Mouse (Mus musculus): ENCODE measurements around the gene Prkag2. TPM values are rescaled to one million over a fixed set of nuclear protein-coding genes. Genes with fewer than 3 reads are reported as not detected.

Prkag2 gene
- polyA plus RNA-seq, 1 experiment from 2014 or later = 125 TPM

DNA sequence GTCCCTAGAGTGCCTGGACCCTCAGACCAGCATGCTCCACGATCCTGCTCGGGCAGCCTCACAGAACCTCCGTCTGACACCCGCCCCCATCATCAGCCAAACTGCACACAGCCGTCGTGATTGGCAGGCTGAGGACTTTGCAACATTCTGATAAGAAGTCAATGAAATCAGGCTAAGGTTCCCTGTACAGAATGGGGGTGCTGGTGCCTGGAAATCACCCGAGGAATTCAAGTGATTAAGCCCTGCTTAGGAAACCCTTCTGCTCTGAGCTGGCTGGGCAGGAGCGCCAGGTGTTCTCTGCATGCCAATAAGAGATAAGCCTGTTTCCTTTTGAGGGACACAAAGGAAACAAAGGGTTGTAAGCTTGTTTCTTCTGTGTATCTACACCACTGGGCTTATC lies 131.7 kb downstream of the Prkag2 start:
- Histone ChIP-seq H3K9me3 (replicated peaks; ENCODE audit: control insufficient read depth, low read length) (no peaks in the 10 kb centered on the region; the same call in 1 of the 2 replicates), H3K36me3 (ENCODE audit: control insufficient read depth, insufficient read depth) (no peaks in the 10 kb centered on the region), H3K4me2 (ENCODE audit: low read depth, low read length) (peak overlapping the region; percentile 18; the same call in 1 of the 2 replicates), H3K9ac (ENCODE audit: low read length) (no peak overlapping the region), H3K27me3 (ENCODE audit: control insufficient read depth, insufficient read depth, low read length) (no peaks in the 10 kb centered on the region), H3K27ac (ENCODE audit: low read length) (no peak overlapping the region), H3K4me1 (ENCODE audit: control insufficient read depth, insufficient read depth, low read length) (peaks cover 36% of the 10 kb centered on the region), H3K4me3 (ENCODE audit: low read length) (no peak overlapping the region)
- ATAC-seq (replicated peaks; ENCODE audit: extremely low read depth, insufficient read depth, low FRiP score) = no peak
- WGBS = 11% methylated on average over 8 of the region's 8 CpGs

DNA sequence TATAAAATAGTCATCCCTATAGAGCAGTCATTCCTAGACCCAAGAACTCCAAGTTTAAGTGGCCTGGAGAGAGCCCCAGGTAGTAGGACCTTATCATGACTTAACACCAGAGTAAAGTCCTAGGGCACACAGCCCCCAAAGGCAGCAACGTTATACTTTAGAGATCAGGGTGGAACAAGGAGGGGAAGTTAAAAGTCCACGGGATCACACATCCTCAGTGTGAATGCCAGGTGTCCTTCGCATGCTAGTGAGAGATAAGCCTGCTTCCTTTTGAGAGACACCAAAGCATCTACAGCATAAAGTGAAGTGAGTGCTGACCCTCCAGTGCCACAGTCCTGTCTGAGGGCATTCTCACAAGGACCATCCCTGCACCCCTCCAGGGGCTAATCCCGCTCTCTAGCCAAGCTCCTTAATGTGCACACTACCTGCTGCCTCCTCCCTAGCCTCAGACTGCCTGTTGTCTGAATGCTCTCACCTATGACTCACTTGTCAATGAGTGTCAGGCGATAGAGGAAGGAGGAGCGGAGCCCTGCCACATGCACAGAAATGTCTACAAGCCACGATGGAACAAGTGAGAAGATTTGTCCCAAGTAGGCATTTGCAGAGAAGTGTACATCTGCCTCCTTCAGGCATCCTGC lies 132.4 kb downstream of the Prkag2 start:
- H3K4me1 ChIP-seq (ENCODE audit: control insufficient read depth, insufficient read depth, low read length) = peaks cover 35% of the 10 kb centered on the region
- ATAC-seq (replicated peaks; ENCODE audit: extremely low read depth, insufficient read depth, low FRiP score) = no peak
- H3K36me3 ChIP-seq (ENCODE audit: control insufficient read depth, insufficient read depth) = no peaks in the 10 kb centered on the region
- peak overlapping the region; percentile 5; the same call in 1 of the 2 replicates for H3K9ac ChIP-seq (ENCODE audit: low read length)
- H3K27me3 ChIP-seq (ENCODE audit: control insufficient read depth, insufficient read depth, low read length) = no peaks in the 10 kb centered on the region
- no peaks in the 10 kb centered on the region; the same call in 1 of the 2 replicates for H3K9me3 ChIP-seq (replicated peaks; ENCODE audit: control insufficient read depth, low read length)
- no peak overlapping the region for H3K27ac ChIP-seq (ENCODE audit: low read length)
- no peak overlapping the region for H3K4me2 ChIP-seq (ENCODE audit: low read depth, low read length)
- WGBS = 44% methylated on average over 7 of the region's 7 CpGs
- H3K4me3 ChIP-seq (ENCODE audit: low read length) = no peak overlapping the region

DNA sequence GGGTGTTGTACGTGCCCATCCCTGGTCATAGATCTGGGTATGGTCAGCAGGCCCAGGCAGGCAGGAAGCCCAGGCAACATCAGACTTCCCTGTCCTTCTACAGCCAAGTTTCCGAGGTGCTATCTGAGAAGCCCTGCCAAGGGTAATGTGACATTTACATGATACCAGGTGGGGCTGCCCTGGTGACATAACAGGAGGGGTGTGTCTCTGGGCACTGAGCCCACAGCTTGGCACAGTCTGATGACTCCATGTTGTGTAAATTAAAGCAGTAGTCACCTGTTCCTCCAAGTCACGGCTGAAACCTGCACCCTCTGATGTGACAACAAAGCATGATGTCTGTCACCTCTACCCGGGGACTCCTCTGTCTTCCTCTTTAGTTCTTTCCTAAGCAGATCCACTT lies 136.7 kb downstream of the Prkag2 start:
- 39% methylated on average over 4 of the region's 4 CpGs for WGBS
- H3K36me3 ChIP-seq (ENCODE audit: control insufficient read depth, insufficient read depth) = no peaks in the 10 kb centered on the region
- peaks cover 27% of the 10 kb centered on the region for H3K4me1 ChIP-seq (ENCODE audit: control insufficient read depth, insufficient read depth, low read length)
- H3K9me3 ChIP-seq (replicated peaks; ENCODE audit: control insufficient read depth, low read length) = no peaks in the 10 kb centered on the region; the same call in 1 of the 2 replicates
- no peak overlapping the region for H3K4me2 ChIP-seq (ENCODE audit: low read depth, low read length)
- peak overlapping the region; percentile 68 for H3K27ac ChIP-seq (ENCODE audit: low read length)
- peak; percentile 85 for ATAC-seq (replicated peaks; ENCODE audit: extremely low read depth, insufficient read depth, low FRiP score)
- no peaks in the 10 kb centered on the region for H3K27me3 ChIP-seq (ENCODE audit: control insufficient read depth, insufficient read depth, low read length)
- no peak overlapping the region; the same call in 1 of the 2 replicates for H3K9ac ChIP-seq (ENCODE audit: low read length)
- H3K4me3 ChIP-seq (ENCODE audit: low read length) = no peak overlapping the region

DNA sequence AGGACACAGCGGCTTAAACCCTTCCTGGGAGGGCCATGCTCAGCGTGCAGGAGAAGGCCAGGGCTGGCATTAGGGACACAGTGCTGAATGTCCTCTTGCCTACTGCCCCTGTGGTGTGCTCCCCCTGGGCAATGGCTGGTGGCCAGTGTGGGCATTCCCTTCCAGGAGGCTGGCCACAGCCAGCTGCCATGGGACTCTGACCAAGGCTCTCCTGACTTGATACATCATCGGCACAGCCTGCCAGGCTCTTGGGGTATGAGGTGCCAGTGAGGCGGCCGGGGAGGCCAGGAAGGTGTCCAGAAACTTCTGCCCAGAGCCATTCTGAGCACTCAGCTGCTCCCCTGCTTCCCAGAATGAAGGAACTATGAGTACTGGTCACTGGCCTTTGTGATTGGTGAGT lies 139.7 kb downstream of the Prkag2 start:
- WGBS = 87% methylated on average over 5 of the region's 5 CpGs

DNA sequence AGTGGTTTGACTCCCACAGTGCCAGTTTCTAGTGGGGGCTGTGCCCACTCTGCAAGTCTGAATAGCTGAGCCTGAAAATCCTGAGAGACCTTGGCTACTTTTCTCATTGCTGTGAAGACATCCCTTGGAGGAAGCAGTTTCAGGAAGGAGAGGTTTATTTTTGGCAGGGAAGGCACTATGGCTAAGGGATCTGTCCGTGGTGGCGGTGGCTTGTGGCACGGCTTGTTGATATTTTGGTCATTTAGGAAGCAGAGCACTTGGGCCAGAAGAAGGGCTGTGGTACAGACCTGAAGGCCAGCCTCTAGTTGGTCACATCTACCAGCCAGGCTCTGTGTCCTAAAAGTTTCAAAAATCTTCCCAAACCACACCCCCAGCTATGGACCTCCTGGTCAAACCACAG lies 140.7 kb downstream of the Prkag2 start:
- no peaks in the 10 kb centered on the region for H3K9me3 ChIP-seq (replicated peaks; ENCODE audit: control insufficient read depth, low read length)
- no peaks in the 10 kb centered on the region for H3K27me3 ChIP-seq (ENCODE audit: control insufficient read depth, insufficient read depth, low read length)
- no peak overlapping the region for H3K27ac ChIP-seq (ENCODE audit: low read length)
- H3K4me1 ChIP-seq (ENCODE audit: control insufficient read depth, insufficient read depth, low read length) = peaks cover 18% of the 10 kb centered on the region
- H3K4me2 ChIP-seq (ENCODE audit: low read depth, low read length) = no peak overlapping the region
- H3K9ac ChIP-seq (ENCODE audit: low read length) = no peak overlapping the region
- no peak for ATAC-seq (replicated peaks; ENCODE audit: extremely low read depth, insufficient read depth, low FRiP score)
- H3K4me3 ChIP-seq (ENCODE audit: low read length) = no peak overlapping the region
- WGBS = 40% methylated on average over 3 of the region's 3 CpGs
- H3K36me3 ChIP-seq (ENCODE audit: control insufficient read depth, insufficient read depth) = no peaks in the 10 kb centered on the region

More for the DNA sequence above, 139.7 kb downstream of the Prkag2 start:
- no peak overlapping the region for H3K4me3 ChIP-seq (ENCODE audit: low read length)
- H3K9ac ChIP-seq (ENCODE audit: low read length) = no peak overlapping the region
- ATAC-seq (replicated peaks; ENCODE audit: extremely low read depth, insufficient read depth, low FRiP score) = no peak
- H3K36me3 ChIP-seq (ENCODE audit: control insufficient read depth, insufficient read depth) = no peaks in the 10 kb centered on the region
- no peaks in the 10 kb centered on the region for H3K9me3 ChIP-seq (replicated peaks; ENCODE audit: control insufficient read depth, low read length)
- peaks cover 18% of the 10 kb centered on the region for H3K4me1 ChIP-seq (ENCODE audit: control insufficient read depth, insufficient read depth, low read length)
- H3K27me3 ChIP-seq (ENCODE audit: control insufficient read depth, insufficient read depth, low read length) = no peaks in the 10 kb centered on the region
- H3K27ac ChIP-seq (ENCODE audit: low read length) = no peak overlapping the region
- H3K4me2 ChIP-seq (ENCODE audit: low read depth, low read length) = no peak overlapping the region

DNA sequence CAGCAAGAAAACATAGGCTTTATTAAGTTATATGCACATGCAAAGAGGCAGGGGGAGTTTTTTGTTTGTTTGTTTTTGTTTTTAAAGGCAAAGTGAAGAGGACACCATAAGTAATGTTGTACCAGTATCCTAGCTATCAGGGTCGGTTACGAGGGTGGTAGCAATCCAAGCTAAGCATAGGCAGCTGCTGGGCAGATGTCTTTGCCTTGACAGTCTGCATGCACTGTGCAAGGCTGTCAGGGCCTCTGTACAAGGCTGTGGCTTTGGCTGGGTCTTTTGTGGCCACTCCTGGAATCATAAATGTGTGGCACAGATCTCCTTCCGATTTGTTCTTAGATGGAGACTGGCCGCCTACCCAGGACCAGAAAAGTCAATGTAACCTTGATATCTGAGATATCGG lies 141.8 kb downstream of the Prkag2 start:
- no peak overlapping the region for H3K4me2 ChIP-seq (ENCODE audit: low read depth, low read length)
- H3K36me3 ChIP-seq (ENCODE audit: control insufficient read depth, insufficient read depth) = no peaks in the 10 kb centered on the region
- ATAC-seq (replicated peaks; ENCODE audit: extremely low read depth, insufficient read depth, low FRiP score) = no peak
- H3K4me1 ChIP-seq (ENCODE audit: control insufficient read depth, insufficient read depth, low read length) = peaks cover 10% of the 10 kb centered on the region
- H3K9me3 ChIP-seq (replicated peaks; ENCODE audit: control insufficient read depth, low read length) = no peaks in the 10 kb centered on the region
- no peak overlapping the region for H3K27ac ChIP-seq (ENCODE audit: low read length)
- WGBS = 66% methylated on average over 5 of the region's 5 CpGs
- no peak overlapping the region for H3K9ac ChIP-seq (ENCODE audit: low read length)
- no peaks in the 10 kb centered on the region for H3K27me3 ChIP-seq (ENCODE audit: control insufficient read depth, insufficient read depth, low read length)
- H3K4me3 ChIP-seq (ENCODE audit: low read length) = no peak overlapping the region

DNA sequence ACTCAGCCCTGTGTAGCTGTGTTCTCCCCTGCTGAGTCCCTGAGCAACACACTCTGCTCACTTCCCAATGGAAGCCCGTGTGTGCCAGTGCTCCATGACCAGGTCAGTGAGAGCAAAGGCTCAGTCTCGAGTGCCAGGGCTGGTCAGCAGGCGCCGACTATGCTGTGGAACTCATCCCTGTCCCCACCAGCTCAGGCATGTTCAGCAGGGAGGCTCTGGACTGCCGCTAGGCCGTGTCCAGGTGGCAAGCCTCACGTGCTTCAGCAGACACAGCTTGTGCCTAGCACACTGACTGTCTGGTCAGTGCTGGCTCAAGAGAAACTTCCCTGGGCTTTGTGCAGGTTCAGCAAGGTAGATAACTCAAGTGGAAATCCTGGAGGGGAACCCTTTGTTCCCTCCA lies 143.6 kb downstream of the Prkag2 start:
- WGBS = 86% methylated on average over 7 of the region's 7 CpGs
- no peaks in the 10 kb centered on the region for H3K27me3 ChIP-seq (ENCODE audit: control insufficient read depth, insufficient read depth, low read length)
- no peaks in the 10 kb centered on the region for H3K36me3 ChIP-seq (ENCODE audit: control insufficient read depth, insufficient read depth)
- H3K9me3 ChIP-seq (replicated peaks; ENCODE audit: control insufficient read depth, low read length) = no peaks in the 10 kb centered on the region
- no peak overlapping the region for H3K9ac ChIP-seq (ENCODE audit: low read length)
- H3K27ac ChIP-seq (ENCODE audit: low read length) = no peak overlapping the region
- peaks cover 17% of the 10 kb centered on the region for H3K4me1 ChIP-seq (ENCODE audit: control insufficient read depth, insufficient read depth, low read length)
- H3K4me3 ChIP-seq (ENCODE audit: low read length) = no peak overlapping the region
- H3K4me2 ChIP-seq (ENCODE audit: low read depth, low read length) = no peak overlapping the region
- ATAC-seq (replicated peaks; ENCODE audit: extremely low read depth, insufficient read depth, low FRiP score) = no peak

DNA sequence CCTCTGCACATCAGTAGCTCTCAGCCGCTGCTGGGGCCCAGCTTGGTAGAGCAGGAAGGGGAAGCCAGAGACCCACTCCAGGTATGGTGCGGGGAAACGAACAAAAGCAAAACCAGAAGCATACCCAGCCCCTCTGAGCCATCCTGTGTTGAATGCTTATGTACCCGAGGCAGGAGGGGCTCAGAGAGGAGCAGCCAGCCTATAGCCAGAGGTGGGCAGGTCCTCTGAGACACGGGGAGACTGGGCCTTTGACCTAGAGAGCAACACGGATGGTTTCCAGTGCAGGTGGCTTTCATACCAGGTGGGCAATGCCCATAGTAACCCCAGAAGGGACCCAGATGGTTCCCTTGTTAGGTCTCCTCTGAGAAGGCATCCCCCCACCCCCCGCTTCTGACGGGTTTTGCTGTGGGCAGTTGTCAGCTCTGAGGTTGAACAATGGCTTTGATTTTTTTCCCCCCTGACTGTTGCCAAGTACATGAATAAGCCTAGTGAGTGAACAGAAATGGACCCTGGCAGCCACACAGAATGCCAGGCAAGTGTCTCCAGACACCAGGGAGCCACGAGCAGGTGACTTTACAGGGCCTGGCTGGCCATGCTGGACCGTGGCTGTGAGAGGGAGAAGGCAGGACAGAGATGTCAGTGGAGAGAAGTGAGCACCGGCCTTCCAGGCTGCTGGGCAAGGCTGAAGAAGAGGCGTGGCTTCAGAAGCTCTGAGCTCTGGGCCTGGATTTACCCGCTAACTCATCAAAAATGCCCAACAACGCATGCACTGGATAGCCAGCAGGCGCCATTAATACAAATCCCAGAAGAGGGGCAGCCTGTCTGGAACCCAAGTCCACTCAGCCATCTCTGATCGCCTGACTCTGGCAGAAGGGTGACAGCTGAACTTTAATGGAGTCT lies 147.3 kb downstream of the Prkag2 start:
- 54% methylated on average over 16 of the region's 16 CpGs for WGBS
- Histone ChIP-seq H3K4me1 (ENCODE audit: control insufficient read depth, insufficient read depth, low read length) (peaks cover 12% of the 10 kb centered on the region), H3K9me3 (replicated peaks; ENCODE audit: control insufficient read depth, low read length) (no peaks in the 10 kb centered on the region), H3K9ac (ENCODE audit: low read length) (0 out of 2 replicates have a peak overlapping the region, but pooled peaks have one; percentile 9), H3K36me3 (ENCODE audit: control insufficient read depth, insufficient read depth) (no peaks in the 10 kb centered on the region), H3K27ac (ENCODE audit: low read length) (no peak overlapping the region), H3K27me3 (ENCODE audit: control insufficient read depth, insufficient read depth, low read length) (no peaks in the 10 kb centered on the region), H3K4me3 (ENCODE audit: low read length) (no peak overlapping the region), H3K4me2 (ENCODE audit: low read depth, low read length) (no peak overlapping the region)
- ATAC-seq (replicated peaks; ENCODE audit: extremely low read depth, insufficient read depth, low FRiP score) = no peak

DNA sequence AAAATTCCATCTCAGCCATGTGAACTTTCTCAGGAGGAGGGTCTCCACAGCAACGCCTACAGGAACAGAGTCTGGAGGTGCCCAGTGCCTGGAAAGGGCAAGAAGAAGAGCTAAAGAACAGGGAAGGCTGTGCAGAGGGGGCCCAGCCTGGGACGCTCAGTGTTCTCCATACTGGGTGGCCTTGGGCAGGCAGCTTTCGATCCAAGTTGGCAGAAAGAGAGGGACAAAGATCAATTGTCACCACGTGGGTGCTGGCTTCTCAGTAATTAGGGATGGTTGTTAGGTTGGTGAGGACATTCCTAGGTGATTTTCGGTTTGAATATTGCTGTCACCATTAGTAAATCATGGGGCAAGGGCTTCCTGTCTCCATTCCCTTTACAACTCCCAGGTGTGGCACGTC lies 148.2 kb downstream of the Prkag2 start:
- no peaks in the 10 kb centered on the region for H3K27me3 ChIP-seq (ENCODE audit: control insufficient read depth, insufficient read depth, low read length)
- H3K27ac ChIP-seq (ENCODE audit: low read length) = no peak overlapping the region
- H3K9ac ChIP-seq (ENCODE audit: low read length) = no peak overlapping the region
- no peak overlapping the region for H3K4me2 ChIP-seq (ENCODE audit: low read depth, low read length)
- no peak overlapping the region for H3K4me3 ChIP-seq (ENCODE audit: low read length)
- no peaks in the 10 kb centered on the region for H3K9me3 ChIP-seq (replicated peaks; ENCODE audit: control insufficient read depth, low read length)
- WGBS = 82% methylated on average over 6 of the region's 6 CpGs
- peaks cover 12% of the 10 kb centered on the region for H3K4me1 ChIP-seq (ENCODE audit: control insufficient read depth, insufficient read depth, low read length)
- no peak for ATAC-seq (replicated peaks; ENCODE audit: extremely low read depth, insufficient read depth, low FRiP score)
- H3K36me3 ChIP-seq (ENCODE audit: control insufficient read depth, insufficient read depth) = no peaks in the 10 kb centered on the region
